Mouse (Mus musculus) thymus, adult 2 months (tissue): ENCODE measurements around the gene Dclk2. TPM values are rescaled to one million over a fixed set of nuclear protein-coding genes. Genes with fewer than 3 reads are reported as not detected.

Source experiments
- DNase-seq: peaks from one replicate; pipeline ENCODE4 v3.0.0; 2021
- H3K27ac ChIP-seq: fragments of 200-500 bp; 2 replicates; pipeline ENCODE4 v1.5.1; 2012; ENCODE audit warnings: low read length, control low read depth; ENCODE audit not compliant: control insufficient read depth, insufficient read depth
- H3K27me3 ChIP-seq: fragments of 200-500 bp; 2 replicates; pipeline ENCODE4 v1.6.1; 2012; ENCODE audit warnings: mild to moderate bottlenecking, low read length, moderate library complexity, mixed read lengths; ENCODE audit not compliant: control insufficient read depth, insufficient read depth
- H3K36me3 ChIP-seq: fragments of 200-500 bp; 2 replicates; pipeline ENCODE4 v1.6.1; 2012; ENCODE audit warnings: mild to moderate bottlenecking, low read length, moderate library complexity; ENCODE audit not compliant: control insufficient read depth, insufficient read depth
- H3K4me1 ChIP-seq: fragments of 200-500 bp; replicated peaks from 2 replicates; pipeline ENCODE4 v1.6.1; 2012; ENCODE audit warnings: low read length; ENCODE audit not compliant: control insufficient read depth, insufficient read depth
- H3K4me3 ChIP-seq: fragments of 200-500 bp; 2 replicates; pipeline ENCODE4 v1.5.1; 2012; ENCODE audit warnings: mild to moderate bottlenecking, low read length, control low read depth, moderate library complexity; ENCODE audit not compliant: control insufficient read depth, insufficient read depth
- CTCF ChIP-seq: fragments of 200-500 bp; IDR thresholded peaks from 2 replicates; pipeline ENCODE4 v1.5.1; 2012; ENCODE audit warnings: mild to moderate bottlenecking, control low read depth, low read length, moderate library complexity, borderline replicate concordance; ENCODE audit not compliant: control insufficient read depth, poor library complexity, insufficient read depth; ENCODE audit errors: extremely low read depth
- POLR2A ChIP-seq: fragments of 200-500 bp; IDR thresholded peaks from 2 replicates; pipeline ENCODE4 v1.6.1; 2012; ENCODE audit warnings: mild to moderate bottlenecking, low read length, control low read depth, moderate library complexity; ENCODE audit not compliant: control insufficient read depth, poor library complexity, insufficient read depth; ENCODE audit errors: extremely low read depth
- WGBS: fragments of 180-500 bp; shearing (Covaris S2); methylation state at CpG from one replicate; pipeline ENCODE4 v1.1.7; 2018; 5-methylcytosine and 5-hydroxymethylcytosine counted together
- polyA plus RNA-seq: library from polyadenylated mRNA; depleted of rRNA; stranded (reverse); fragments of >200 nt; gene quantifications from 2 replicates; pipeline ENCODE4 v1.2.3, GENCODE M21; 2012

Gene Dclk2
- polyA plus RNA-seq, 1 experiment, result 55.5 TPM

- WGBS, result 96% methylated on average over 10 of the region's 10 CpGs
- no peak overlapping the region for H3K4me3 ChIP-seq
- H3K36me3 ChIP-seq, result no peaks in the 10 kb centered on the region
- H3K27me3 ChIP-seq, result no peaks in the 10 kb centered on the region
- no peak for DNase-seq
- TF ChIP-seq POLR2A (no peak), CTCF (no peak)
- H3K27ac ChIP-seq, result no peak overlapping the region
- H3K4me1 ChIP-seq, result no peaks in the 10 kb centered on the region
Observed at GRCm38 (mm10) chr3:86820344-86820743, 100.3 kb downstream of the Dclk2 start.

DNA sequence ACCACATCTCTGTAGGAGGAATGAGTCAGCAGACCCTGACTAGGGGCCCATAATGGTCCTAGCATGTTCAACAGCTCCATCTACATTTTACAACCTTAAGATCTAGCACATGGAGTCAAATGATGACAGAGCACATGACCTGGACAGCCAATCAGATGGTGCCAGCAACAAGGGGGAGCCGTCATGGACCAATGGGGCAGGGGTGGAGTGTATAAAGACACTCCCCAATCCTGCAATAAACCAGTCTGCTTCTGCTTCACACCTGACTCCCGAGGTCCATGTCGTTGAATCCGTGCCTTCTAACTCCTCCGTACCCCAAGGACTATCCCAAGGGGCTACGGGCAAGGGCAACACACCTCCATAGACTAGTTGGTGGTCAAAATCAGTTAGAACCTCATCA lies 101.3 kb downstream of the Dclk2 start:
- H3K27ac ChIP-seq, result no peak overlapping the region

GRCm38 (mm10) chr3:86818001-86818585 lies 102.6 kb downstream of the Dclk2 start:
- no peaks in the 10 kb centered on the region for H3K27me3 ChIP-seq
- DNase-seq, result no peak
- no peak overlapping the region for H3K27ac ChIP-seq

More for the DNA sequence above, 101.3 kb downstream of the Dclk2 start:
- WGBS, result over 99% methylated on average over 6 of the region's 6 CpGs
- H3K4me1 ChIP-seq, result no peaks in the 10 kb centered on the region
- H3K27me3 ChIP-seq, result no peaks in the 10 kb centered on the region
- no peak overlapping the region for H3K4me3 ChIP-seq
- no peak for DNase-seq
- no peaks in the 10 kb centered on the region for H3K36me3 ChIP-seq
- TF ChIP-seq POLR2A (no peak), CTCF (no peak)

DNA sequence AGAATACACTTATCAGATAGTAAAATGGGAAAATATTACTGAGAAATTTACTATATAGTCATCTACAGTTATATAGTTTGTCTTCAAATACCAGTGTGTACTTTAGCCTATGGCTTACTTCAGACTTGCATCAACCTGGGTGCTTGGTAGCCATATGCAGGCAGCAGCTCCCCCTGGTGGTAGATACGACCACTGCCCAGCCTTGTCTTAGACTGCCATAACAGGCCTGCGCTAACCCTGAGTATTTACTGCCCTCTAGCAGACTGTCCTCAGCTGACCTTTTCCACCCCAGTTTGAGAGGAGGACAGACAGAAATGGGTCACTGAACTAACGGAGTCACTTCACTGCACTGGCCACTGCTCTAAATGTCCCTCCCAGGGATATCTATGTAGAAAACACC lies 108.0 kb downstream of the Dclk2 start:
- DNase-seq, result peak; percentile 83
- H3K4me3 ChIP-seq, result no peak overlapping the region
- no peaks in the 10 kb centered on the region for H3K27me3 ChIP-seq
- no peaks in the 10 kb centered on the region for H3K4me1 ChIP-seq
- no peak overlapping the region for H3K27ac ChIP-seq
- H3K36me3 ChIP-seq, result no peaks in the 10 kb centered on the region
- TF ChIP-seq POLR2A (no peak), CTCF (peak; percentile 81; the same call in 1 of the 2 replicates)
- 48% methylated on average over 3 of the region's 3 CpGs for WGBS

More at GRCm38 (mm10) chr3:86818001-86818585, 102.6 kb downstream of the Dclk2 start:
- Histone ChIP-seq H3K4me1 (no peaks in the 10 kb centered on the region), H3K36me3 (no peaks in the 10 kb centered on the region), H3K4me3 (no peak overlapping the region)
- TF ChIP-seq POLR2A (no peak), CTCF (no peak)
- WGBS, result 95% methylated on average over 13 of the region's 13 CpGs

- no peak for DNase-seq
- no peak for TF ChIP-seq CTCF
- WGBS, result 95% methylated on average over 5 of the region's 5 CpGs
- H3K4me3 ChIP-seq, result no peak overlapping the region
- no peaks in the 10 kb centered on the region for H3K27me3 ChIP-seq
- H3K27ac ChIP-seq, result no peak overlapping the region
- no peaks in the 10 kb centered on the region for H3K4me1 ChIP-seq
- no peaks in the 10 kb centered on the region for H3K36me3 ChIP-seq
Observed at GRCm38 (mm10) chr3:86810908-86811307, 109.7 kb downstream of the Dclk2 start.

DNA sequence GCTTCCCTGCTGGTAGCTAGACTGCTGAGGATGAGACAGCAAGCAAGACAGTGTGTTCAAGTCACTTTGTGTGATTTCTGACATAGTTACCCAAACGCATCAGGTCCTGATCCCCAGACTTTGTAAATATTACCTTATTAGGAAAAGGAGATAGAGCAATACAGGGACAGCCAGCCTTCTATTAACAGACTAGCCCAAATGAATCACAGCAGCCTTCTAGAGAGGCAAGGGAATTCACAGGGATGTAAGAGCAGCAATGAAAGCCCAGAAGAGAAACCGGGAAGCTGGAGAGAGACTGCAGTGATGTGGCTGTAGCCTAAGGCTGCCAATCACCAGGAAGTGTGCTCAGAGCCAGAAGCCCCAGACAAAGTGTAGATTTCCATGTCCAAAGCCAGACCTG lies 111.0 kb downstream of the Dclk2 start:
- DNase-seq, result no peak
- TF ChIP-seq CTCF (no peak), POLR2A (no peak)
- Histone ChIP-seq H3K36me3 (no peaks in the 10 kb centered on the region), H3K27ac (no peak overlapping the region), H3K4me1 (no peaks in the 10 kb centered on the region), H3K4me3 (no peak overlapping the region), H3K27me3 (no peaks in the 10 kb centered on the region)
- 95% methylated on average over 2 of the region's 2 CpGs for WGBS

DNA sequence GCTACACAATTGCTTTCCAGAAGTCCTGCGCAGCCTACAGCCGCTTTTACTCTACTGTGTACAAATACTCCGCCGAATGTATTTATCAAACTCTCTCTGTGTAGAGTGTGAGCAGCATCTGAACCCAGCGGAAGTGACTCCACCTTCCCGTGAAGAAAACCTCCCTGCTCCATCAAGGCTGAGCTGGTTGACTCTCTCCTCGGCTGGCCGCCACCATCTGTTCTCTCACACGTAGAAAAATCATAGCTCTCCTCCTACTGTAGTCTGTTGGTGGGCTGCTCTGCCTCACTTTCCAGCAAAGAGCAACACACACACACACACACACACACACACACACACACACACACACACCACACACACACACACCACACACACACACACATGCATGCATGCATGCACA lies 111.5 kb downstream of the Dclk2 start:
- no peak overlapping the region for H3K4me3 ChIP-seq
- no peak overlapping the region for H3K27ac ChIP-seq
- DNase-seq, result no peak
- TF ChIP-seq CTCF (no peak), POLR2A (no peak)
- H3K27me3 ChIP-seq, result no peaks in the 10 kb centered on the region
- WGBS, result 95% methylated on average over 9 of the region's 9 CpGs
- no peaks in the 10 kb centered on the region for H3K4me1 ChIP-seq
- no peaks in the 10 kb centered on the region for H3K36me3 ChIP-seq
